Mouse (Mus musculus) myocyte (in vitro differentiated cells): Measurements from ENCODE around the gene Tdp1. TPM values are rescaled to one million over a fixed set of nuclear protein-coding genes. Genes with fewer than 3 reads are reported as not detected.

ENCODE experiments used
- H3K27me3 ChIP-seq: one replicate; pipeline ENCODE4 v1.6.1; 2011; ENCODE audit not compliant: control insufficient read depth, insufficient read depth, insufficient read length
- H3K36me3 ChIP-seq: one replicate; pipeline ENCODE4 v1.6.1; 2011; ENCODE audit not compliant: control insufficient read depth, insufficient read depth
- H3K4me2 ChIP-seq: one replicate; pipeline ENCODE4 v1.6.1; 2011; ENCODE audit warnings: low read depth, control low read depth
- H3K4me3 ChIP-seq: one replicate; pipeline ENCODE4 v1.5.1; 2011; ENCODE audit warnings: mild to moderate bottlenecking, control low read depth, moderate library complexity
- H3K79me2 ChIP-seq: one replicate; pipeline ENCODE4 v1.6.1; 2011; ENCODE audit not compliant: control insufficient read depth, insufficient read depth
- H3ac ChIP-seq: one replicate; pipeline ENCODE4 v1.6.1; 2011; ENCODE audit not compliant: control insufficient read depth, insufficient read length
- MAX ChIP-seq: IDR thresholded peaks from one replicate; pipeline ENCODE4 v1.6.1; 2011; ENCODE audit warnings: low read depth, mild to moderate bottlenecking, control low read depth
- MYOD1 ChIP-seq, 3 experiments: IDR thresholded peaks; one replicate each; pipeline ENCODE4 v1.6.1; 2011; ENCODE audit warnings: control low read depth in 2 of 3, low read depth in 2 of 3, mild to moderate bottlenecking in 2 of 3, moderate library complexity in 1 of 3; ENCODE audit not compliant: insufficient read length in 2 of 3, control insufficient read depth in 1 of 3
- MYOG ChIP-seq, 3 experiments: IDR thresholded peaks; one replicate each; pipeline ENCODE4 v1.6.1; 2011; ENCODE audit warnings: control low read depth in 2 of 3, low read depth in 2 of 3, mild to moderate bottlenecking in 2 of 3; ENCODE audit not compliant: insufficient read length in 2 of 3, control insufficient read depth in 1 of 3, insufficient read depth in 1 of 3
- POLR2A ChIP-seq: IDR thresholded peaks from one replicate; pipeline ENCODE4 v1.6.1; 2011; ENCODE audit warnings: low read depth, mild to moderate bottlenecking, control low read depth, moderate library complexity; ENCODE audit not compliant: insufficient read length
- POLR2AphosphoS2 ChIP-seq: IDR thresholded peaks from one replicate; pipeline ENCODE4 v1.6.1; 2011; ENCODE audit warnings: low read depth, control low read depth; ENCODE audit not compliant: insufficient read length
- REST ChIP-seq: IDR thresholded peaks from one replicate; pipeline ENCODE4 v1.6.1; 2011; ENCODE audit warnings: mild to moderate bottlenecking, control low read depth, moderate library complexity; ENCODE audit not compliant: insufficient read depth, insufficient read length
- SRF ChIP-seq: IDR thresholded peaks from one replicate; pipeline ENCODE4 v1.6.1; 2011; ENCODE audit warnings: low read depth; ENCODE audit not compliant: control insufficient read depth, insufficient read length
- TCF12 ChIP-seq: IDR thresholded peaks from one replicate; pipeline ENCODE4 v1.6.1; 2011; ENCODE audit warnings: mild to moderate bottlenecking, control low read depth; ENCODE audit not compliant: poor library complexity, insufficient read depth, severe bottlenecking
- TCF3 ChIP-seq: IDR thresholded peaks from one replicate; pipeline ENCODE4 v1.6.1; 2011; ENCODE audit warnings: low read depth, control low read depth; ENCODE audit not compliant: insufficient read length
- USF1 ChIP-seq: IDR thresholded peaks from one replicate; pipeline ENCODE4 v1.6.1; 2011; ENCODE audit warnings: low read depth, mild to moderate bottlenecking, control low read depth, moderate library complexity
- polyA plus RNA-seq: library from polyadenylated mRNA; unstranded; fragments of >200 nt; fragmentation: generic; extraction: Trizol; gene quantifications from one replicate; pipeline ENCODE4 v1.2.1, GENCODE M21; 2012; ENCODE audit warnings: missing spikeins

The Tdp1 gene
- polyA plus RNA-seq, 1 experiment: 32.2 TPM

GRCm38 (mm10) chr12:100001246-100001645 lies 116.9 kb downstream of the Tdp1 start:
- no peak overlapping the region for H3K4me3 ChIP-seq
- H3K36me3 ChIP-seq: no peaks in the 10 kb centered on the region
- TF ChIP-seq MAX: no peak
- no peak for TF ChIP-seq SRF
- TF ChIP-seq POLR2AphosphoS2: no peak
- no peak for TF ChIP-seq POLR2A
- no peaks in the 10 kb centered on the region for H3K79me2 ChIP-seq
- no peak overlapping the region for H3K4me2 ChIP-seq
- no peak overlapping the region for H3ac ChIP-seq
- H3K27me3 ChIP-seq: peaks cover 11% of the 10 kb centered on the region

GRCm38 (mm10) chr12:100001910-100002309 lies 117.6 kb downstream of the Tdp1 start:
- Histone ChIP-seq H3K4me3 (no peak overlapping the region), H3K79me2 (no peaks in the 10 kb centered on the region), H3K36me3 (no peaks in the 10 kb centered on the region), H3K27me3 (peaks cover 11% of the 10 kb centered on the region), H3K4me2 (no peak overlapping the region), H3ac (no peak overlapping the region)
- TF ChIP-seq REST (no peak), MYOG (IDR thresholded peaks at IDR 0.05; ENCODE audit: control insufficient read depth in 1 of 3, insufficient read depth in 1 of 3, insufficient read length in 2 of 3, low read depth in 2 of 3) (peak in 1 of 3 experiments; percentile 7)

DNA sequence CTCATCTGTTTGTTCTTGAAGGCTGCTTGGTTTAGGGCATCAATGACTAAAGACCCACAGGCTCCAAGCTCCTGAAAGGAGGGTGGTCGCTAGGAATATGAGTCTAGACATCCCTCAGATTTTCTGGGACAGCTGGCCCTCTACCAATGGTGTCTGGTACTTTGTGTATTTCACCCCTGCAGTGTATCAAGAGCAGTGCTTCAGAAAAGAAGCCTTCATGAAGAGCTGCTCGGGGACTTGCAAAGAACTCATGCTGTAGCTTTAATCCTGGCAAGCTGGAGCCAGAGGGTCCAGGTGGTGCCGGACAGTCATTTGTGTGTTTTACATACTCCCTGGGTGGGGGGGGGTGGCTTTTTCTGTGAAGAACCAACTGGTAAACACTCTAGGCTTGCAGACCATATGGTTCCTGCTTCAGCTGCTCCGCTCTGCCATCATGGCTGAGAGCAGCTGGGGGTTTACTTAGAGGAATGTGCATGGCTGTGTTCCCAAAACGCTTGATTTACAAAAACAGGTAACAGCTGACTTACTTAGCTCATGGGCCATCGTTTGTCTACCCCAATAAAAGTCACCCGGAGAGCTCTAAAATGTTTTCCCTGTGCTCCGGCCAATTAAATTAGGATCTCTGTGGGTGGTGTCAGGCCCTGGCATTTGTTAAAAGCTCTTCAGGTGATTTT lies 118.7 kb downstream of the Tdp1 start:
- peaks cover 11% of the 10 kb centered on the region for H3K27me3 ChIP-seq
- H3K4me3 ChIP-seq: no peak overlapping the region
- H3K79me2 ChIP-seq: no peaks in the 10 kb centered on the region
- no peak overlapping the region for H3K4me2 ChIP-seq
- H3ac ChIP-seq: no peak overlapping the region
- H3K36me3 ChIP-seq: no peaks in the 10 kb centered on the region
- peak; percentile 75 for TF ChIP-seq TCF3
- TF ChIP-seq TCF12: peak; percentile 44
- TF ChIP-seq REST: no peak
- TF ChIP-seq MYOD1 (IDR thresholded peaks at IDR 0.05; ENCODE audit: control insufficient read depth in 1 of 3, insufficient read length in 2 of 3, low read depth in 2 of 3): peak in 2 of 3 experiments; percentile 71 to 74
- peak; percentile 19 to 80 (median 63) for TF ChIP-seq MYOG (IDR thresholded peaks at IDR 0.05; ENCODE audit: control insufficient read depth in 1 of 3, insufficient read depth in 1 of 3, insufficient read length in 2 of 3, low read depth in 2 of 3)
- TF ChIP-seq USF1: no peak
- TF ChIP-seq POLR2AphosphoS2: no peak
- no peak for TF ChIP-seq SRF

Other genes with a start within 250 kb of the Tdp1 start
- gene Efcab11, start 78 bp upstream of the Tdp1 start, polyA plus RNA-seq: 3.5 TPM
- gene Kcnk13, start 80.0 kb downstream of the Tdp1 start, polyA plus RNA-seq: 1.8 TPM
- gene Psmc1, start 225.6 kb downstream of the Tdp1 start, polyA plus RNA-seq: 201 TPM